Mouse (Mus musculus): ENCODE data around the gene Nmu.
A peak's percentile ranks its signal among the peaks of the same experiment; 100 is the strongest.

GRCm38 (mm10) chr5:76351953-76352611, 11.5 kb downstream of the Nmu start:
- TF ChIP-seq CTCF (IDR thresholded peaks at IDR 0.05; ENCODE audit: low read depth) (peak; percentile 29), EP300 (optimal IDR thresholded peaks at IDR 0.05) (no peak)
